Mouse (Mus musculus) cerebellum, postnatal 25 days (tissue): ENCODE measurements at regions not wholly inside any gene's neighbourhood (a gene's known extent, or its start where the extent isn't known, plus 50 kb on each side); places are given as distances from the start of the nearest gene placed in this dataset.
A peak's percentile ranks its signal among the peaks of the same experiment; 100 is the strongest.

ENCODE experiments used
- DNase-seq, 2 experiments: peaks; one replicate each; pipeline ENCODE4 v3.0.0; 2021; ENCODE audit warnings: mixed read lengths in 2 of 2

DNA sequence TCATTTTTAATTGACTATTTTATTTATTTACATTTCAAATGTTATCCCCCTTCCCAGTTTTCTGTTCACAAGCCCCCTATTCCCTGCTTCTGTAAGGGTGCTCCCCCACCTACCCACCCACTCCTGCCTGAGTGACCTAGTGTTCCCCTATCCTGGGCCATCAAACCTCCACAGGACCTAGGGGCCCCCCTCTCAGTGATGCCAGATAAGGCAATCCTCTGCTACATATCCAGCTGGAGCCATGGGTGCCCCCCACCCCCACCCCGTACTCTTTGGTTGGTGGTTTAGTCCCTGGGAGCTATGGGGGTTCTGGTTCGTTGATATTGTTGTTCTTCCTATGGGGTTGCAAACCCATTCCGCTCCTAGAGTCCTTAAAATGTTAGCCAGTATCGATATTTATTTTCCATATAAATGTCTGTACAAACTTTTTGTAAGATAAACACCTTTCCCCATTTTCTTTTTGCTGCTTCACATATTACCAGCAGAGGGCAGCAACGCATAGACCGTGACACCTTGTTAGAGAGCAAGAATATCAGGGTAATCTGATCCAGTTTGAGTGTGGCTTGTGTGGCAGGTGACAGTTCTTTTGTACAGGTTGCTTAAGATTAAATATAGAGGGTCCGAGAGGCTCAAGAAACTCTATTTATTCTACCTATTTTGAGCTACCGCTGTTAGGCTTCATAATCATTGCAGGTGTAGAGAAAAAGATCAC is 177.2 kb upstream of the Scn7a start:
- DNase-seq: peak; percentile 18 to 43

DNA sequence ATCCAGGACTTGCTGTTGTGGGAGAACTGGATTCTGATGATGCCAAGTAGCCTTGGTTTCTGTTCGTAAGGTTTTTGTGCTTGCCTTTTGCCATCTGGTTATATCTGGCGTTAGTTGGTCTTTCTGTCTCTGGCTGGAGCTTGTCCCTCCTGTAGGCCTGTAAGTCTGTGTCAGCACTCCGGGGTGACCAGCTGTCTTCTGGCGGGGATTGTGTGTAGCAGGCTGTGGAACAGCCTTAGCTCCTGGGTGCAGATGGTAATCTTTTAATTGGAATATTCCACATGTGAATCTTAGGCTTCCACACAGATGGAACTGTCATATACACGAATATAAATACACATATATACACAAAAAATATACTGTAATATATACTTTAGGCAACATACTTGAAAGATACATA is 156.5 kb upstream of the Scn7a start:
- DNase-seq: no peak

DNA sequence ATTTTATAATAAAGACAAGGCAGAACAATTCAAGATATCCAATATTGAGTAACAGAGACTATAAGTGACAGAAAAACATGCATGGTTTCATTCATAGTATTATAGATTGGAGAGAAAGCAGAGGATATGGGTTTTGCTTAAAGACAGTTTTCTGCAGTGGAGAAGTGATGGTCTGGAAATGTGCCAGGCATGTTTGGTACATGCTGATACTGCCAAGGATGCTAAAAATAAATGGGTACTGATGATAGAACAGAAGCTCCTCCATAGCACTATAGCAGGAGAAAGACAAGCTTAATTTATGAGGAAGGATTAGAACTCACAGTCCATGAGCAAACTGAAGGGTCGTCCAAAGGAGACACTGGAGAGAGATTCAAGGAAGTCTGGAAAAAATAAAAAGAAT is 113.3 kb upstream of the Scn7a start:
- DNase-seq: no peak

DNA sequence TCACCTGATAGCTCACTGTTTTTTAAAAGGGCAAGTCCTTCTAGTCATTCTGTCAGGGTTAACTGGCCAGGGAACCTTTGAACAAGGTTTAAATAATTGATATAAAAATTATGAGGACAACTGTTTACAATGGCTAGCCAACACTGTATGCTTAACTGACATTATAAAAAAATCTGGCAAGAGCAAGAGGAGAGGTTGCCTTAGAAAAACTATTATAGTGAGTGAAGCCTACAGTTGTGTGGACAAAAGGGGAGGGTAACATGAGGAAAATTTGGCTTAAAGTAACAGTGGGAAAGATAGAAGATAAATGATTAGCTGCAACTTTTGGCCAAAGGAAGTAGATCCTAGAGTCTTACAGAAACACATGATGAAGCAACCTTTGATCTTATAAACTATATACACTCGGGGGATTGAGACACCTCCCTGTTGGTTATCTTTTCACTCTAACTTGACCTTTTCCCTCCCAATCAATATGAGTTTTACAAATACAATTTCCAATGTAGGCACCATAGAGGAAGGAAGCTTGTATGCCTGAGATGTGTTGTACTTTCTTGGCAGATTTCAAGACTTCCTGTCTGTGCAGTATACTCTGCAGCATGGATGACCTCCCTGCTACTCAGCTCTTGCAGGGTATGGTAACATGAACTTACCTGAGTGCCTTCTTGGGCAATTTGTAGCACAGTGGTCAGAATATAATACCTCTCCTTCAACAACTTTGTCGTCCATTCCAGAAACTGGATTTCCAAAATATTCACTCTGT is 82.9 kb upstream of the Scn7a start:
- no peak for DNase-seq
